Mouse (Mus musculus): ENCODE results near the gene Gm11115. TPM values are rescaled to one million over a fixed set of nuclear protein-coding genes. Genes with fewer than 3 reads are reported as not detected.

Gm11115 gene
- polyA plus RNA-seq (2015; fragmentation: Nextera tagmentation; extraction: Ambion mirVana): not detected in 2 replicates

- DNase-seq (ENCODE audit: low spot score): no peak
These were observed at the start of gene Gm11115 for GRCm38 (mm10) chr5:88153999-88154398. Gm11115 (minus strand) TSS chr5:88154099.

GRCm38 (mm10) chr5:88111430-88111829, 42.5 kb downstream of the Gm11115 start, which contains the start of gene Gm11116:
Gm11116 (minus strand) TSS chr5:88111530.
- DNase-seq (ENCODE audit: low spot score): no peak

Other genes starting within 250 kb of the Gm11115 start
- gene Csn3, start 228.5 kb downstream of the Gm11115 start, polyA plus RNA-seq (2015; fragmentation: Nextera tagmentation; extraction: Ambion mirVana): 0.27 and 0.39 TPM in 2 replicates
- gene 2310003L06Rik, start 184.6 kb downstream of the Gm11115 start, polyA plus RNA-seq (2015; fragmentation: Nextera tagmentation; extraction: Ambion mirVana): not detected in 2 replicates
- not detected in 2 replicates for gene Gm28434, start 184.6 kb downstream of the Gm11115 start, polyA plus RNA-seq (2015; fragmentation: Nextera tagmentation; extraction: Ambion mirVana)
- not detected in 2 replicates for gene Cabs1, start 174.7 kb downstream of the Gm11115 start, polyA plus RNA-seq (2015; fragmentation: Nextera tagmentation; extraction: Ambion mirVana)
- 0.31 TPM in 1 of 2 replicates, not detected in the other for gene Smr3a, start 151.6 kb downstream of the Gm11115 start, polyA plus RNA-seq (2015; fragmentation: Nextera tagmentation; extraction: Ambion mirVana)
- gene Smr2, start 67.5 kb downstream of the Gm11115 start, polyA plus RNA-seq (2015; fragmentation: Nextera tagmentation; extraction: Ambion mirVana): not detected in 2 replicates
- gene Gm11116, start 42.6 kb downstream of the Gm11115 start, polyA plus RNA-seq (2015; fragmentation: Nextera tagmentation; extraction: Ambion mirVana): not detected in 2 replicates
- gene Gm7714, start 114.8 kb upstream of the Gm11115 start, polyA plus RNA-seq (2015; fragmentation: Nextera tagmentation; extraction: Ambion mirVana): not detected in 2 replicates
- gene Prol1, start 163.2 kb upstream of the Gm11115 start, polyA plus RNA-seq (2015; fragmentation: Nextera tagmentation; extraction: Ambion mirVana): not detected in 2 replicates
- 0.27 and 0.58 TPM in 2 replicates for gene Amtn, start 222.0 kb upstream of the Gm11115 start, polyA plus RNA-seq (2015; fragmentation: Nextera tagmentation; extraction: Ambion mirVana)

Measured in thymus, postnatal 0 days (tissue).